Mouse (Mus musculus): ENCODE results near the gene Lamp2. TPM values are rescaled to one million over a fixed set of nuclear protein-coding genes. Genes with fewer than 3 reads are reported as not detected.
A peak's percentile ranks its signal among the peaks of the same experiment; 100 is the strongest.
"Not testable (repeated sequence)": the region's sequence is repeated elsewhere in the genome, so short reads cannot be mapped to it uniquely, and the experiment has no call there.

Lamp2 gene
- total RNA-seq (2021) = 100 to 1,000 TPM; 124 to 133 TPM

GRCm38 (mm10) chrX:38455890-38456634, at the start of gene Lamp2:
TSS of gene Lamp2 (minus strand) at chrX:38456454.
- peak; percentile 76 for DNase-seq (ENCODE audit: low spot score)
- intact Hi-C loops (cut with DNase I) = loop anchor here (1.0 kb wide), 1 partner anchor 17 kb away; no protein-coding TSS in a partner anchor

- DNase-seq (ENCODE audit: low spot score) = no peak
- intact Hi-C loops (cut with DNase I) = no loop called here
Observed at GRCm38 (mm10) chrX:38504846-38505245, 48.6 kb upstream of the Lamp2 start.

GRCm38 (mm10) chrX:38502182-38502581, 45.9 kb upstream of the Lamp2 start:
- intact Hi-C loops (cut with DNase I) = not testable (repeated sequence)

GRCm38 (mm10) chrX:38485464-38485863, 29.2 kb upstream of the Lamp2 start:
- DNase-seq (ENCODE audit: low spot score); intact Hi-C loops (cut with DNase I): not testable (repeated sequence)

More at GRCm38 (mm10) chrX:38502182-38502581, 45.9 kb upstream of the Lamp2 start:
- not testable (repeated sequence) for DNase-seq (ENCODE audit: low spot score)

- intact Hi-C loops (cut with DNase I) = no loop called here
- no peak for DNase-seq (ENCODE audit: low spot score)
Observed at GRCm38 (mm10) chrX:38478583-38478982, 22.3 kb upstream of the Lamp2 start.

- intact Hi-C loops (cut with DNase I) = loop anchor here (1.0 kb wide), 1 partner anchor 17 kb away; the partner anchor contains the start of gene Lamp2
- DNase-seq (ENCODE audit: low spot score) = peak; percentile 54
Observed at GRCm38 (mm10) chrX:38473537-38474299, 17.5 kb upstream of the Lamp2 start.

- no peak for DNase-seq (ENCODE audit: low spot score)
- intact Hi-C loops (cut with DNase I) = loop anchor here (1.0 kb wide), 1 partner anchor 17 kb away; the partner anchor contains the start of gene Lamp2
Observed at GRCm38 (mm10) chrX:38473164-38473536, 16.9 kb upstream of the Lamp2 start.

GRCm38 (mm10) chrX:38466236-38466635, 10.0 kb upstream of the Lamp2 start:
- intact Hi-C loops (cut with DNase I) = loop anchor here (10.0 kb wide), 1 partner anchor 271 kb away; no protein-coding TSS in a partner anchor
- no peak for DNase-seq (ENCODE audit: low spot score)

- intact Hi-C loops (cut with DNase I) = loop anchor here (10.0 kb wide), 1 partner anchor 268 kb away; no protein-coding TSS in a partner anchor
- no peak for DNase-seq (ENCODE audit: low spot score)
Observed at GRCm38 (mm10) chrX:38463160-38463559, 6.9 kb upstream of the Lamp2 start.

GRCm38 (mm10) chrX:38462101-38462500, 5.8 kb upstream of the Lamp2 start:
- no peak for DNase-seq (ENCODE audit: low spot score)
- intact Hi-C loops (cut with DNase I) = loop anchor here (10.0 kb wide), 1 partner anchor 267 kb away; no protein-coding TSS in a partner anchor

GRCm38 (mm10) chrX:38460887-38461286, 4.6 kb upstream of the Lamp2 start:
- no peak for DNase-seq (ENCODE audit: low spot score)
- intact Hi-C loops (cut with DNase I) = loop anchor here (10.0 kb wide), 1 partner anchor 266 kb away; no protein-coding TSS in a partner anchor

- intact Hi-C loops (cut with DNase I) = no loop called here
Observed at GRCm38 (mm10) chrX:38459076-38459475, 2.8 kb upstream of the Lamp2 start.

GRCm38 (mm10) chrX:38456635-38457006, 367 bp upstream of the Lamp2 start:
- no peak for DNase-seq (ENCODE audit: low spot score)
- intact Hi-C loops (cut with DNase I) = loop anchor here (1.0 kb wide), 1 partner anchor 17 kb away; no protein-coding TSS in a partner anchor

More at GRCm38 (mm10) chrX:38459076-38459475, 2.8 kb upstream of the Lamp2 start:
- DNase-seq (ENCODE audit: low spot score) = no peak

- DNase-seq (ENCODE audit: low spot score) = no peak
- intact Hi-C loops (cut with DNase I) = no loop called here
Observed at GRCm38 (mm10) chrX:38455474-38455873, 780 bp downstream of the Lamp2 start.

- no peak for DNase-seq (ENCODE audit: low spot score)
- intact Hi-C loops (cut with DNase I) = no loop called here
Observed at GRCm38 (mm10) chrX:38454900-38455299, 1.4 kb downstream of the Lamp2 start.

- no peak for DNase-seq (ENCODE audit: low spot score)
- intact Hi-C loops (cut with DNase I) = no loop called here
Observed at GRCm38 (mm10) chrX:38453924-38454323, 2.3 kb downstream of the Lamp2 start.

GRCm38 (mm10) chrX:38450476-38450875, 5.8 kb downstream of the Lamp2 start:
- DNase-seq (ENCODE audit: low spot score) = no peak
- intact Hi-C loops (cut with DNase I) = no loop called here

GRCm38 (mm10) chrX:38445705-38446104, 10.5 kb downstream of the Lamp2 start:
- DNase-seq (ENCODE audit: low spot score) = no peak
- intact Hi-C loops (cut with DNase I) = no loop called here

GRCm38 (mm10) chrX:38442425-38442824, 13.8 kb downstream of the Lamp2 start:
- no peak for DNase-seq (ENCODE audit: low spot score)
- intact Hi-C loops (cut with DNase I) = no loop called here

- intact Hi-C loops (cut with DNase I) = loop anchor here (5.0 kb wide), 1 partner anchor 187 kb away; the partner anchor contains the start of gene Tmem255a
- DNase-seq (ENCODE audit: low spot score) = no peak
Observed at GRCm38 (mm10) chrX:38439629-38440028, 16.6 kb downstream of the Lamp2 start.

Measured in heart, postnatal 25 days (tissue).